Mouse (Mus musculus) inflammation-experienced regulatory T-cells, adult 6 months (primary cell): ENCODE measurements around the gene Npas3. TPM values are rescaled to one million over a fixed set of nuclear protein-coding genes. Genes with fewer than 3 reads are reported as not detected.

Source experiments
- ATAC-seq: one replicate; pipeline ENCODE4 v1.8.0; 2017
- polyA plus RNA-seq, 3 experiments: library from polyadenylated mRNA; unstranded; fragments of 100-300 nt; shearing (Covaris generic); gene quantifications; one replicate each; pipeline ENCODE4 v1.2.1; 2017

Npas3 gene
- polyA plus RNA-seq, 3 experiments from 2014 or later = 0.09 TPM; not detected in 2

DNA sequence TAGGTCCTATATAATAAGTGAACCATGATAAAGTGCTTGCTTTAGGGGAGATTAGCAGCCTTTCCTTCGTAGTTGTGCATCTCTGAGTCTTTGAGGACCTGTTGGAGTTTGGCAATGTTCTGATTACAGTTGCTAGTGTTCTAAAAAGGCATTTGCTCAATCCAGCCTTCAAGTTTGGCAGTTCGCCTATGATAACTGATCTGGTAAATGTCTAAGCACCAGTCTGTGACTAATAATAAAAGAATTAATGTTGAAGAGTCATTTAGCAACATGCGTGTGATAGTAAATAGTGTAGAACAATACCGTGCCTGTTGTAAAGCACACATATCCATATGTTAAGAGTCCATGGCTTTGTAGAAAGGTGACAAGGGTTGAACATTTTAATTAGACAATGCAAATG is 173.2 kb downstream of the Npas3 start:
- ATAC-seq = no peak

- no peak for ATAC-seq
These were observed 175.2 kb downstream of the Npas3 start for GRCm38 (mm10) chr12:53423631-53424030.

GRCm38 (mm10) chr12:53426006-53426405 is 177.5 kb downstream of the Npas3 start:
- ATAC-seq = no peak

DNA sequence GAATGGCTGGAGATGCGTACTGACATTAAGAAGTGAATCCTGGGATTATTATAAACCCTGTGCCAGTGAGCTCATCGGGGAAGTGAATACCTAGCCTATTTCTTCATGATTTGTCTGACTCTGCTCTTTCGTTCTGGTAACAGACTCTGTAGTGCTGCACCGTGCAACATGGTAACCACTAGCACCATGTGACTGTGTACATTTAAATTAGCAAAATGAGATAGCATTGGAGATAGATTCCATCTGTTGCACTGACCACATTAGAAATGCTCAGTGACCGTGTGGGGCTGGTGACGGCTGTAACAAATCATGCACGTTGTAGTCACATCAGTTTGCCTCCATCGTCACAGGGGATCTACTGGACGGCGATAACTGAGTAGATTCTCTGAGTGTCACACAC is 178.7 kb downstream of the Npas3 start:
- no peak for ATAC-seq

GRCm38 (mm10) chr12:53442029-53442428 is 193.6 kb downstream of the Npas3 start:
- ATAC-seq = no peak

DNA sequence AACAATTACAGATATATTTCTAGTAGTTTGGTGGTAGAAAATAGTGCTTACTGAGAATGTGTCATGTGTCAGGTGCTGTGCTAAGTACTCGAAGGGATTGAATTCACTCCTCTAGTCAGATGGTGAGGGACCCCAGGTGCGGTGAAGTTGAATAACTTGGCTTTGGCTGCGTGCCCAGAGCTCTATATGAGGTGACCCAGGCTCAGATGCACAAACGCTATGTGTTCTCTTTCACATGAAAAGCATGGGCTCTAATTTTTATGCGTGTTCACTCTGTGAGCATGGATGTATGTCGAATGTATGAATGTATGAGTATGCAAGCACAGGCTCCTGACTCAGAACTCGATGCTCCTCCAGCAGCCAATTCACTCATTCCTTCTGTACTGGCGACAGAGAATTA is 199.0 kb downstream of the Npas3 start:
- no peak for ATAC-seq

- no peak for ATAC-seq
These were observed 199.6 kb downstream of the Npas3 start for GRCm38 (mm10) chr12:53448040-53448439.

GRCm38 (mm10) chr12:53467549-53467948 is 219.1 kb downstream of the Npas3 start:
- no peak for ATAC-seq

DNA sequence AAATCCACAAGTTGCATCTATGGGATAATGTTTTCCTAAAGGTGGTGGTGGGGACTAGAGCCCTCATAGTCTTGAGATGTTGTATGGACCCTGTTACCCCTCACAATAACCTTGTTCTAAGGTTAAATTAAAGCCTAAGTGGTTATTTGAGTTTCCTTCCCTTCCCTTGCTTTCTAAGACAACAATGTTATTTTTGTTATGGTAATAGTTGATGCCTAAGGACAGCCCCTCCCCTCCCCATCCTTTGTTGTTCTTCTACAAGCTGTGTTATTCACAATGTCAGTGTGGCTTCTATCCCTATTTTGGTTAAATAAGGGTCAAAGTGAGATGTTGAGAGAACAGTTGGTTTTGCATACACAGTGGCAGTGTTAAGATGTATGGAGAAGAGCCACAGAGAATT is 226.0 kb downstream of the Npas3 start:
- no peak for ATAC-seq

- ATAC-seq = no peak
These were observed 236.4 kb downstream of the Npas3 start for GRCm38 (mm10) chr12:53484924-53485323.

DNA sequence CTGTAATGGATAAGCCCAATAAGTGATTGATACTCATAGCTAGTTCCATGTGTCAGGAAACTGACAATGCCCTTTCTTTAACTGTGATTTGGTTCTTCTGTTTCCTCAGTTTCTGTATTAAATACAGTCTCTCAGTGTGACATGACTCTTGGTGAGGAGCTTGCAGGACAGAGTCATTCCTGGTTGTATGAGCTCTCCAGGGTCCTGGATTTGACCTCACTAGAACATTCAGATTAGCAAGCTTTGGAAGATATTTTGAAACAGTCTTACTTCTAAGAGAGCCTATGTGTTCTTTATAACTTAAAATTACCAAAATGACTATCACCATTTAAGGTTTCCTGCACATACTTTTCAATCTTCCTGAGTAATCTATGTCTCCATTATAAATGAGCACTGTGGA is 247.9 kb downstream of the Npas3 start:
- ATAC-seq = no peak

- no peak for ATAC-seq
These were observed 266.4 kb downstream of the Npas3 start for GRCm38 (mm10) chr12:53514885-53515284.

DNA sequence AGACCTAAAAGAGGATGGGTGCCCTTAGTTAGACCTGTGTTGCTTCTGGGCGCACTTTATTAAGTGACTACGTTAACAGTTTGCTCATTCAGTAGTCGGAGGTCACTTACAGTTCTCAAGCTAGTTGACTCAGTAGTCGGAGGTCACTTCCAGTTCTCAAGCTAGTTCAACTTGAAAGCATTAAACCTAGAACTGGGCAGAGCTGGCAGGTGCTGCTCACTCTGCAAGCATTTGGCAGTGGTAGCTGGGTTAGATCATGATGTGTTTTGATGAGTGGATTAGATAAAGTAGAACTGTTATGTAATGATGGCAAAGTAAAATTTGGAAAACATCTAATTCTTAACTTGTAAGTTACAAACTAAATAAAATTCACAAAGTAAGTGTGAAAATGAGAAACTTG is 271.1 kb downstream of the Npas3 start:
- no peak for ATAC-seq

GRCm38 (mm10) chr12:53522631-53523030 is 274.2 kb downstream of the Npas3 start:
- no peak for ATAC-seq

- ATAC-seq = no peak
These were observed 278.6 kb downstream of the Npas3 start for GRCm38 (mm10) chr12:53527046-53527445.

- ATAC-seq = no peak
These were observed 280.9 kb downstream of the Npas3 start for GRCm38 (mm10) chr12:53529345-53529744.

DNA sequence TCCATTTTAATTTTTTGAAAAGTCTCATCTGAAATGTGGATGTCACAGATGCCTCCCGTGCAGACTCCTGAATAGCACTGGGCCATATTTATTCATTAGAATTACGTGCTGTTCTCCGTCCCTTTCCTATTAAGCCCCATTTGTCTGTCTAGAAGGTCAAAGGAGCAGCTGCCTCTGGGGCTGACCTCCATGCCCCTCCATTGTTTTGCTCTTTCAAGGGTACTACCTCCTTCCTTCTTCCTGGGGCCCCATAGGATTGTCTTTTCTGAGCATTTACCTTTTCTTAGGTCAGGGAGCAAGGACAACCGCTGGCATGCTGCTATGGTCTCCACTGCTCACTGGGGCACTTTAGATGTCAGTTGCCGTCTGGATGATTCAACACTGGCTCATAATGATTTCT is 288.3 kb downstream of the Npas3 start:
- ATAC-seq = no peak

DNA sequence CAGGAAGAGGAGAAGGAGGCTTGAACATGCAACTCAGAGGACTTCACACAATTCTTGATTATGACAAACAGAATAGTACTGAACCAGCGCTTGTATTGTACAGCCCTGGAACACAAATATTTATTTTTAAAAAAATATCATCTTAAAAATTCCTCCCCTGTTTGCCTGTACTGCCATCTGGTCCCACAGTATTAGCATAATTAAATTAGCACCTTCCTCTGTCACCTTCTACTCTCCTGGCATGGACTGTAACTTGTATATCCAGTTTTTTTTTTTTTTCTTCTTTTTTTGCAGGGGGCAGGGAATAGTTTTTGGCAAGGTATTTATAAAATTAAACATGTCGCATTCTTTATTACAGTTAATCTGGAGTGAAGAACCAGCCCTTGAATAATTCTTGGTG is 307.9 kb downstream of the Npas3 start:
- no peak for ATAC-seq

DNA sequence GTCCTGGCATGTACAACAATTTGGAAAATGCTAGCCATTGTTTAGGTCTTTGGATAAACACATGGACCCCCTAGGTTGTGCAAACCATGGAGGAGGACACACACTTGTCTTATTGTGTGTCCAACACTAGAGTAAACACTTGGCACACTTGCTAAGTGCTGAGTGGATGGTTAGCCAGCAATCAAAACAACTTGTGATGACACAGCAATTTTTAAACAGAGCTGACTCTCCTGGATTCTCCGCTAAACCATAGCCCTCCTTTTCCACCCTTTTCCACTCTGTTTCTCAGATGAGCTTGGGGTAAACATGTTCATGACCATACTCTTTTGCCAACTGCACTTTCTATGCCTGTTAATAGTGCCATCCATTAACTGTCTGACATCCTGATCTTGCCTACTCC is 309.8 kb downstream of the Npas3 start:
- no peak for ATAC-seq

DNA sequence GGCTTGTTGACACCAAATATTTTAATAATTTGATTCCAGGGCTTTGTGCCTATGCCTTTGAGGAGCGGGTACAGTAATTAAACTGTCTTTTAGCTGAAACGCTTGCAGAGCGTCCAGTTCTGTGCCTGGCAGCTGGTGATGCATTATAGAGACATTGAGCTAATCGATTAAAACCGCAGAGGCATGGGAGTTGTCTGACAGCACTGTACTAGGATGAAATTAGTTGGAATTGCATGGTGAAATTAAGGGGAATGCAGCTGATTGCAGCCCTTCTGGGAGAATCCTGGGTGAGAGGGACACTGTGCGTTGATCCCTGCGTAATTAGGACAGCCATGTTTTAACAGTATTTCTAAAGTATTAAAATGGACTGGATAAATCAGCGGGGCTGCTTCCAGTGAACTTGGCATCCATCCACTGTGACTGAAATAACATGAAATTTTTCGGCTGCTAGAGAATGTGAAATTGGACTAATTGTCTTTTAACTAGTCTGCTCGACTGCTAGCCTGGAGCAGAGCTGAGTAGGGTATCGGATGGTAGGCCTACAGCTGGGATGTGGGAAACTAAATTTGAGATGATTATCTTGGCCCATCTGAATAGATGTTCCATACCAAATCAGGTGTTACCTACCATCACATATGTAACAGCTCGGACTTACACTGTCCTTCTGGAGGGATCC is 318.4 kb downstream of the Npas3 start:
- ATAC-seq = no peak

GRCm38 (mm10) chr12:53581181-53581580 is 332.7 kb downstream of the Npas3 start:
- no peak for ATAC-seq

GRCm38 (mm10) chr12:53587249-53587648 is 338.8 kb downstream of the Npas3 start:
- ATAC-seq = no peak

DNA sequence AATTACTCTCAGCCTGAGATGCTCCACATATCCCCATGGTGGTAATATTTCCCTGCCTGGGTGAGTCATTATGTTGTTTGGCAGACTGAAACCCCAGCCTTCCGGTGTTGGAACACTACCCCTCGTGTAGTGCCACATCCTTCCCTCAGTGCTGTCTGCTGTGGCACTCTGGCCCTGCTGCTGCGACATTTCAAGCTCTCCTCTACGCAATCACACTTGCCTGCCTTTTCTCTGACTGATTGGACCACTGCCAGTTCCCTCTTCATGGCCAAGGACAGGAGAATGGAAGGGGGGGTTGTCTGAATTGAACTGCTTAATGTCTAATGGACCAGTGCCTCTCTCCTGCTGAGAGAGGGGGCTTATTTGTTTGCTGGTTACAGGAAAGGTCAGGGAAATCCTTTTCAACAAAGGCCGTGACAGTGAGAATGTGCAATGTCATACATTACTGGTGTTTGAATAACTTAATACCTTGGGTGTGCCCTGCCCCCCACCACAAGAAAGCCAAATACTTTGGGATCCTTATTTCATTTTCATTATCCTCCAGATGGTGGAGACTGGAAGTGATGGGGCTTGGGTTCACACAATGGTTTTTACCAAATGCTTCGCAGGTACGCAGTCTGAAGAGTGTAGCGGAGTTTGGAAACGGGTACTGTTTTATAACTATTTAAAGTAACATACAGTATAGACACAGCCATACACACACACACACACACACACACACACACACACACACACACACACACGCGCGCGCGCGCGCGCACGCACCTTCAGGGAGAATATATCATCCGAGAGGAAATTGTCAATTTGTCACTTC is 339.4 kb downstream of the Npas3 start:
- no peak for ATAC-seq

DNA sequence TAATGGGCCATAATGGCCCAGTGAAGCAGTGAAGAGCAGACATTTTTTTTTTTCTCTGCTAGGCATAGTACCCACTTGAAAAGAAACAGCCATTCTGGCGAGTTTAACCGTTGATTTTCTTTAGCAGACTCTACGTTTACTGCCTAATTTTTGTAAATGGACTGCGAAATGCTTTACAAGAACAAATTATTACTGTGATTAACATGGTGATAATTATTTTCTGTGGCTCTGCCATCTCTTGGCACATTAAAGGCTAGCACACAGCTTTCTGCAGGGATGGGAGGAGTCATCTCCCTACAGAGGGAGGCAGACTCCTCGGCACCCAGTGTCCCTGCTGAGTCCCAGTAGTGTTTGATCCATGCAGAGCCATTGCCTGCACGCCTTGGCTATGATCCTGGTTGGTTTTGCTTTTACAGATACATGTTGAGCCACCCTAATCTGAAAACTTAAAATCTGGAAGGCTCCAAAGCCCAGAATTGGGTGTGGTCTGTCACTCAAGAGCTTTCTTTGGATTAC is 341.0 kb downstream of the Npas3 start:
- ATAC-seq = no peak
